Mouse (Mus musculus) gastrocnemius, adult 8-10 months (tissue): ENCODE data around the gene Cbr4. TPM values are rescaled to one million over a fixed set of nuclear protein-coding genes. Genes with fewer than 3 reads are reported as not detected.

ENCODE experiments used
- DNase-seq, 2 experiments: peaks; one replicate each; pipeline ENCODE4 v3.0.0; 2022; ENCODE audit warnings: low spot score in 2 of 2
- total RNA-seq, 4 experiments: library from RNA; stranded (reverse); gene quantifications; 2 replicates each; pipeline ENCODE4 v1.2.4; 2022

Cbr4 gene
- total RNA-seq, 4 experiments from 2014 or later: 29.5 to 38.0 (median 35.8) TPM

- peak; percentile 80 to 82 for DNase-seq
Measured at GRCm38 (mm10) chr8:61539828-61540500, 52.4 kb downstream of the Cbr4 start.

- no peak for DNase-seq
Measured at GRCm38 (mm10) chr8:61549585-61549984, 62.1 kb downstream of the Cbr4 start.

DNA sequence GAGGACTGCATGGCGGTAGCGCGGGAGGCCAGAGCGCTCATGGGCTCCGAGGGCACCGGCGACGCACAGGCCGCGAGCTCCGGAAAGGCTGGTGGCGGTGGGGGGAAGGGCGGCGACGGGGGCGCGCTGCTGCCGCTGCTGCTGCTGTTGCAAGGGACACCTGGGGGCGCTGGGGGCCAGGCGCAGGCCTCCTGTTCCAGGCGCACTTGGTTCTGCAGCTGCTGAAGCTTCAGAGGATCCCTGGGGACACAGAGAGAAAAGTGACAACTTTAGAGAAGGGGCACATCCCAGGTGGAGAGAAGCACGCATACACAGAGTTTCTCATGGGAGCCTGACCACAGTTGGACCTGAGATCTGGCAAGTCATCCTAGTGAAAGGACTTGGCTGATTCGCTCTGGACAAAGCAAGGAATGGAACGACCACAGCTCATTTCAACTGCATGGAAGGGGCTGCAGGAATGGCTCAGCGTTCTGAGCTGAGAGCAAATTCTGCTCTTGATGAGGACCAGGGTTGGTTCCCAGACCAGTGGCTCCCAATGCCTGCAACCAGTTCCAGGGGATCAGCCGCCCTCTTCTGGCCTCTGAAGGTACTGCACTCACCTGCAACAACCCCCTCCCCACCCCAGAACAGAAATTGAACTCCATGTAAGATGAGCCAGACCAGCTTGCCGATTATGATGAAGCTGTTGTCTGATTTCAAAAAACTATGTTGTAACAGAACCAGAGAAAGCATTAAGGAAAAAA lies 62.6 kb downstream of the Cbr4 start:
- DNase-seq: no peak

DNA sequence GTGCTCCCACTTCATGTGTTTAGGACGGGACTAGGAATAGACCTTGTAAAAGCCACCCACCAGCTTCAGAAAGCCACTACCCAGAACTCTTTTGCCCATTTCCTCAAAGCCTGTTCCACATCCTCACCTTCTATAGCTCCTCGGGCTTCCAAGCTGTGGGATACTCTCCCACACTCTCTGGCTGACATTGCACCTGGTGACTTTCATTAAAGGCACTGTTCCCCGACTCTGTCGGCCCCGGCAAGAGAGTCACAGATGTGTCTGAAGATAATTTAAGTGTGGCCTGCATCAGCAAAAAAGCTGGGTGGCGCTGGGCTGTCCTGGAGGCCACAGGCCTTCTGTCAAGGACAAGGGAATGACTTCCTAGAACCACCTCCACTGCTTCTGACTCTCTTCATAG lies 64.7 kb downstream of the Cbr4 start:
- no peak for DNase-seq

- no peak for DNase-seq
Measured at GRCm38 (mm10) chr8:61552755-61553402, 65.3 kb downstream of the Cbr4 start.

DNA sequence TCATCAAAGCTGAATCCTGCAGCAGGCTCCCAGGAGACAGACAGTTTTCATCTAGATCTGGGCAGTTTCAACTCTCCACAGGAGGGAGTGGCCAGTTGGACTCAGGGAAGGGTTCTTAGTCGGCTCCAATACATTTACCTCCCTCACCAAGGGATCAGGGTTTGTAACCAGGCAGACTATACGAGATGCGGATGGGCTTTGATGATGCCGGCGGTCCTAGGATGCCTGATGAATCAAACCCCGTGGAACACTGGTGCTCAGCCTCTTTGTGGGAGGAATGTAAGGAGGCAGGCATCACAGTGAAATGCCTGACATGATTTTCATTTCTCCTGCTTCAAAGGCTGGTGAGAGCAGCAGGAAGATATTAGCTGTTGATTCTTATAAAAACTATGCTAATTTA lies 67.8 kb downstream of the Cbr4 start:
- no peak for DNase-seq

- no peak for DNase-seq
Measured at GRCm38 (mm10) chr8:61556219-61556618, 68.7 kb downstream of the Cbr4 start.
